Mouse (Mus musculus): ENCODE measurements at regions not wholly inside any gene's neighbourhood (a gene's known extent, or its start where the extent isn't known, plus 50 kb on each side); places are given as distances from the start of the nearest gene placed in this dataset.

DNA sequence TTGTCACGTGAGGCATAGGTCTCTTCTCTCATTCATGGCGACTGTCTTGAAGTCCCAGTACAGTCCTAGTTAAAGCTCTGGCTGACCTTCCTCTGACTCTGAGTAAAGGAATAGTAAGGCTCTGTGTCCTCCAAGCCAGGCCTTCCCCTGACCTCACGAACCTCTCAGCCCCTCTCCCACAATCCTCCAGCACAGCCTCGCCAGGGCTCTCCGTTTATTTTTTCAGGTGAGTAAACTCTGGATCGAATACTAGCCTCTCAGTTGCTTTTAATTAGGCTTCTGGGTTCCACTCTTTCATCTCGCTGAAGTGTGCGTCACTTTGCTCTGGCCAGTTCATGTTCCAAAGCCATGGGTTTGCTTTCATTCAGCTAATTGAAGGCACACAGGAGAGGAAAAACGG lies 133.8 kb downstream of the Mylk4 start:
- Histone ChIP-seq H3K27ac (0 out of 2 replicates have a peak overlapping the region, but pooled peaks have one; percentile 20), H3K4me1 (no peaks in the 10 kb centered on the region), H3K4me2 (no peak overlapping the region), H3K9me3 (replicated peaks) (no peaks in the 10 kb centered on the region), H3K36me3 (no peaks in the 10 kb centered on the region), H3K9ac (no peak overlapping the region), H3K27me3 (no peaks in the 10 kb centered on the region), H3K4me3 (replicated peaks) (no peak overlapping the region)
- 43% methylated on average over 9 of the region's 9 CpGs for WGBS
- no peak; the same call in 1 of the 2 replicates for ATAC-seq (replicated peaks; ENCODE audit: low FRiP score)

DNA sequence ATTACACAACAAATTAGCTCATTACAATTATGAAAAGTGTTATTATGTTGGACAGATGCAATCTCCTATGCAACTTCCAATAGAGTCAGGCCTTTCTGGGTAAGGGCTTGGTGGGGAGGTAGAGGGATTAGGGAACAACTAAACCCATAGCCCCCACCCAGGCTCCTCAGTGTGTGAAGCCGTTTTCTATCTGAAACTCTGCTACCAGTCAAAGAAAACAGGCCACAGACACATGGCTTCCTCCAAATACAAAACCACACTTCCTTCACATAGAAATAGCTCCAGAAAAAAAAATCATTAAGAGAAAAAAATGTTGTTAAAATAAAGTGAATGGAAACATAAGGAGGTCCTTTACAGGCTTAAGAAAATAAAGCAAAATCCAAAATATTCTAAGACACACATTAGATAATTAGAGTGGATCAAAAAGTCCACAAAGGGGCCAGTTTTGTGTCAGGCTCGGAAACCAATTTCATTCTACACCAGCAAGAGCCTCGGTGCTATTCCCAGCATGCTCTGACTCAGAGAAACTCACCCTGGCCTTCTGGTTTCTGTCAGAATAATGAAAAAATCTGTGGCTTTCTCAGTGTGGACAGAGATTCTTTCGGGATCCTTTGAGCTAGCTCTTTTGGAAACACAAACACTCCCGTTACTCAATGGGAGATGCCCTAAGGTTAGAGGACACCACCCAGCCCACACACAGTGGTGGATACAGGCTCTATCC lies 140.6 kb downstream of the Mylk4 start:
- Histone ChIP-seq H3K4me2 (no peak overlapping the region), H3K9ac (no peak overlapping the region), H3K27me3 (no peaks in the 10 kb centered on the region), H3K36me3 (no peaks in the 10 kb centered on the region), H3K4me1 (no peaks in the 10 kb centered on the region; the same call in 1 of the 2 replicates), H3K4me3 (replicated peaks) (no peak overlapping the region), H3K9me3 (replicated peaks) (no peaks in the 10 kb centered on the region), H3K27ac (no peak overlapping the region)
- no peak for ATAC-seq (replicated peaks; ENCODE audit: low FRiP score)
- WGBS: 39% methylated on average over 5 of the region's 5 CpGs

- no peaks in the 10 kb centered on the region for H3K9me3 ChIP-seq (replicated peaks)
- no peaks in the 10 kb centered on the region for H3K36me3 ChIP-seq
- no peak for ATAC-seq (replicated peaks; ENCODE audit: low FRiP score)
- no peaks in the 10 kb centered on the region for H3K27me3 ChIP-seq
- no peak overlapping the region for H3K4me2 ChIP-seq
- H3K4me3 ChIP-seq (replicated peaks): no peak overlapping the region
- H3K4me1 ChIP-seq: no peaks in the 10 kb centered on the region; the same call in 1 of the 2 replicates
- WGBS: 86% methylated on average over 2 of the region's 2 CpGs
- no peak overlapping the region for H3K27ac ChIP-seq
- H3K9ac ChIP-seq: no peak overlapping the region
Observed at GRCm38 (mm10) chr13:32640941-32641340, 142.8 kb downstream of the Mylk4 start.

- no peak overlapping the region for H3K27ac ChIP-seq
Observed at GRCm38 (mm10) chr13:32630122-32630732, 153.5 kb downstream of the Mylk4 start.

GRCm38 (mm10) chr13:32613916-32614315 lies 169.8 kb downstream of the Mylk4 start:
- Histone ChIP-seq H3K4me3 (replicated peaks) (no peak overlapping the region), H3K27ac (no peak overlapping the region), H3K9ac (no peak overlapping the region), H3K9me3 (replicated peaks) (no peaks in the 10 kb centered on the region), H3K4me2 (no peak overlapping the region), H3K4me1 (peaks cover 30% of the 10 kb centered on the region), H3K36me3 (no peaks in the 10 kb centered on the region), H3K27me3 (no peaks in the 10 kb centered on the region)
- 34% methylated on average over 6 of the region's 6 CpGs for WGBS
- no peak for ATAC-seq (replicated peaks; ENCODE audit: low FRiP score)

More at GRCm38 (mm10) chr13:32630122-32630732, 153.5 kb downstream of the Mylk4 start:
- no peaks in the 10 kb centered on the region for H3K4me1 ChIP-seq
- no peak overlapping the region for H3K4me3 ChIP-seq (replicated peaks)
- H3K27me3 ChIP-seq: no peaks in the 10 kb centered on the region
- no peak overlapping the region for H3K4me2 ChIP-seq
- no peak for ATAC-seq (replicated peaks; ENCODE audit: low FRiP score)
- H3K9ac ChIP-seq: no peak overlapping the region
- H3K36me3 ChIP-seq: no peaks in the 10 kb centered on the region
- H3K9me3 ChIP-seq (replicated peaks): no peaks in the 10 kb centered on the region

- peaks cover 30% of the 10 kb centered on the region for H3K4me1 ChIP-seq
- no peak overlapping the region for H3K9ac ChIP-seq
- peak; percentile 89 for ATAC-seq (replicated peaks; ENCODE audit: low FRiP score)
- peak overlapping the region; percentile 61 for H3K27ac ChIP-seq
- H3K36me3 ChIP-seq: no peaks in the 10 kb centered on the region
- H3K9me3 ChIP-seq (replicated peaks): no peaks in the 10 kb centered on the region
- H3K4me2 ChIP-seq: peak overlapping the region; percentile 50
- WGBS: 13% methylated on average over 13 of the region's 13 CpGs
- H3K4me3 ChIP-seq (replicated peaks): peak overlapping the region; percentile 9
- no peaks in the 10 kb centered on the region for H3K27me3 ChIP-seq
Observed at GRCm38 (mm10) chr13:32611551-32612295, 172.0 kb downstream of the Mylk4 start.

- ATAC-seq (replicated peaks; ENCODE audit: low FRiP score): 0 out of 2 replicates have a peak, but pooled peaks have one; percentile 9
- Histone ChIP-seq H3K27me3 (no peaks in the 10 kb centered on the region), H3K4me3 (replicated peaks) (no peak overlapping the region), H3K9me3 (replicated peaks) (no peaks in the 10 kb centered on the region), H3K36me3 (no peaks in the 10 kb centered on the region), H3K4me2 (no peak overlapping the region), H3K4me1 (peaks cover 29% of the 10 kb centered on the region), H3K27ac (peak overlapping the region; percentile 61; the same call in 1 of the 2 replicates), H3K9ac (no peak overlapping the region)
- WGBS: 14% methylated on average over 5 of the region's 5 CpGs
Observed at GRCm38 (mm10) chr13:32610970-32611369, 172.8 kb downstream of the Mylk4 start.

DNA sequence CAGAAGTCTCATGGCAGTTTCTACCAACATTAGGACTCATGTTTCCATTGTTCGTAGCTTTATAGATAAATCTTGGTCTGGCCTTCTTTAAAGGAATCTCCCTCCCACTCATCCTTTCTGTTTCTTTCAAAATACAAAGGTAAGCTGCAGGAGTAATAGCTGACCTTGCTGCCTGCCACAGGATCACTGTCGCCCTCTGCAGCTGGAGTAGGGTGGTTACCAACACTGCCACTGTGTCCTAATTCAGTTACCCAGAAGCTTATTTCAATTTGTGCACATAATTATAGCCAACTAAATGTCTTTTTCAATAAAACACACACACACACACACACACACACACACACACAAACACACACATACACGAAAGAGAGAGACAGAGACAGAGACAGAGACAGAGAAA lies 175.3 kb downstream of the Mylk4 start:
- no peak overlapping the region for H3K4me2 ChIP-seq
- WGBS: 75% methylated on average over 3 of the region's 3 CpGs
- H3K27me3 ChIP-seq: no peaks in the 10 kb centered on the region
- no peaks in the 10 kb centered on the region for H3K36me3 ChIP-seq
- peaks cover 19% of the 10 kb centered on the region for H3K4me1 ChIP-seq
- H3K4me3 ChIP-seq (replicated peaks): no peak overlapping the region
- no peak for ATAC-seq (replicated peaks; ENCODE audit: low FRiP score)
- no peak overlapping the region for H3K9ac ChIP-seq
- H3K27ac ChIP-seq: no peak overlapping the region
- no peaks in the 10 kb centered on the region for H3K9me3 ChIP-seq (replicated peaks)

DNA sequence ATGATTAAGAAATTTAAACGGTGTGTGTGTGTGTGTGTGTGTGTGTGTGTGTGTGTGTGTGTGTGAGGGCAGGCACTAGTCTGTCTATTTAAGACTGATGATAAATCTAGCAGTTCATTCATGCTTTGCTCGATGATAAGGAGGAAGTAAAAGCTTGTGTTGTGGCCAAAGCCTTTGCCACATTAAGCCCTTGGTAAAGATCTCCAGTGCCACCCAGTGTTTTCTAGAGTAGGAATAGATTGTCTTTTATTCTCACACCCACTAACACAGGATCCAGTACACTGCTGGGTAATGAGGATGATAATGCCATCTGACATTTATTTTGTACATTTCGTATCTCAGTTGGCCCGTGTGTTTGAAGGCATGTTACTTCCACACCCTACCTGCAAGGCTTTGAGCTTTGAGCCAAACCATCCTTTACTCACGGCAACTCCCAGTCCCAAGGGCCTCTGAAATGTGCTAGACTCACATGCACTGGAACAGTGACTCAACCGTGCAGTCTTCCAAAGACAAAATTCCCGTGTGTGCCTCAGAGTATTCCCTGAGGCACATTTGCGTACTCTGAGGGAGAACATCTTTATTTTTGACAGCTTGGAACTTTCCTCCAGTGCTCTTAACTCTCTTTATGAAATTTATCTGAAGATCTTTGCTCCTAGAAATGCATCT lies 179.7 kb downstream of the Mylk4 start:
- no peaks in the 10 kb centered on the region for H3K9me3 ChIP-seq (replicated peaks)
- H3K9ac ChIP-seq: no peak overlapping the region
- no peak for ATAC-seq (replicated peaks; ENCODE audit: low FRiP score)
- H3K4me3 ChIP-seq (replicated peaks): no peak overlapping the region
- 71% methylated on average over 8 of the region's 8 CpGs for WGBS
- H3K36me3 ChIP-seq: no peaks in the 10 kb centered on the region
- no peaks in the 10 kb centered on the region for H3K27me3 ChIP-seq
- H3K27ac ChIP-seq: no peak overlapping the region
- H3K4me2 ChIP-seq: no peak overlapping the region
- no peaks in the 10 kb centered on the region for H3K4me1 ChIP-seq

DNA sequence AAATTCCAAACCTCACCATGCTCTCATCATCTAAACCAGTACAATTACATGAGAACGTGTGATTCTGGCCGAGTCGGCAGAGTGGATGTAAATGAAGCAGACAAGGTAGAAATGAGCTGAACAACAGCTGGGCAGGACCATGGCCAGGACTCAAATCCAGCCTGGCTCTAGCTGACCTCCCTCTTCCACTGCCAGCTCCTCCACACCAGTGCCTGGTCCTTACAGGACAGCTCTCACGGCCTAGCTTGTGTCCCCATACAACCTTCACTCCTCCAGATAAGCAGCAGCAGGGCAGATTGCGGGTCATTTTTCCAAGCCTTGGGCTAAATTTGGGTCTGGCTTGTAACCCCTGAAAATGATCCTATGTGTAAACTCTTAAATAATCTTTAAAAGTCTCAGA lies 182.4 kb downstream of the Mylk4 start:
- Histone ChIP-seq H3K4me3 (replicated peaks) (no peak overlapping the region), H3K4me2 (no peak overlapping the region), H3K9me3 (replicated peaks) (no peaks in the 10 kb centered on the region), H3K27me3 (no peaks in the 10 kb centered on the region), H3K36me3 (no peaks in the 10 kb centered on the region), H3K9ac (no peak overlapping the region), H3K4me1 (no peaks in the 10 kb centered on the region), H3K27ac (no peak overlapping the region)
- 66% methylated on average over 5 of the region's 5 CpGs for WGBS
- no peak for ATAC-seq (replicated peaks; ENCODE audit: low FRiP score)

GRCm38 (mm10) chr13:32593611-32594010 lies 190.1 kb downstream of the Mylk4 start:
- Histone ChIP-seq H3K4me2 (no peak overlapping the region), H3K4me3 (replicated peaks) (no peak overlapping the region), H3K9me3 (replicated peaks) (no peaks in the 10 kb centered on the region), H3K27me3 (no peaks in the 10 kb centered on the region), H3K4me1 (no peaks in the 10 kb centered on the region), H3K9ac (no peak overlapping the region), H3K27ac (no peak overlapping the region), H3K36me3 (no peaks in the 10 kb centered on the region)
- no peak for ATAC-seq (replicated peaks; ENCODE audit: low FRiP score)
- 83% methylated on average over 7 of the region's 7 CpGs for WGBS

DNA sequence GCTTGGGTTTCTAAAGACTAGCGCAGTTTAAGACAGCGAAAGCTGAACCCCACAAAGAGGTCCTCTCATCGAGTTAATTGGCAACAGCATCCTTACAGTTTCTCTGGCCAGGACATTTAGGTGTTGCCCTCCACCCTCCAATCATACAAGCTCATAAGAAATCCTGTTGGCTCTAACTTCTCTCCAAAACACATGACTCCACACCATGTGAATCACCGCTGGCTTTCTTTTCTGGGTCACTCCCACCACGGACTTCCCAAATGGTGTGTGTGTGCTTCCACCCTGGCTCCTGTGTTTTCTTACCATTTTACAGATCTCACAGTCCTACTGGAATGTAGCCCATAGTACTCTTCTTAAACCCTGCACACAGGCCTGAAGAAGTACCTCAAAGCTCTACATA lies 190.6 kb downstream of the Mylk4 start:
- no peak overlapping the region for H3K4me3 ChIP-seq (replicated peaks)
- ATAC-seq (replicated peaks; ENCODE audit: low FRiP score): no peak
- H3K9me3 ChIP-seq (replicated peaks): no peaks in the 10 kb centered on the region
- no peaks in the 10 kb centered on the region for H3K36me3 ChIP-seq
- no peak overlapping the region for H3K4me2 ChIP-seq
- H3K9ac ChIP-seq: no peak overlapping the region
- H3K27ac ChIP-seq: no peak overlapping the region
- no peaks in the 10 kb centered on the region for H3K27me3 ChIP-seq
- 87% methylated on average over 5 of the region's 5 CpGs for WGBS
- no peaks in the 10 kb centered on the region for H3K4me1 ChIP-seq

Measured in kidney, embryonic 15.5 days (tissue).